Mouse (Mus musculus): ENCODE results near the gene Gm13420.

Gm13420 gene

GRCm38 (mm10) chr2:29747852-29748251 is 3.6 kb downstream of the Gm13420 start:
- TF ChIP-seq GATA4 (IDR thresholded peaks at IDR 0.05; ENCODE audit: insufficient replicate concordance, low read length) = no peak

DNA sequence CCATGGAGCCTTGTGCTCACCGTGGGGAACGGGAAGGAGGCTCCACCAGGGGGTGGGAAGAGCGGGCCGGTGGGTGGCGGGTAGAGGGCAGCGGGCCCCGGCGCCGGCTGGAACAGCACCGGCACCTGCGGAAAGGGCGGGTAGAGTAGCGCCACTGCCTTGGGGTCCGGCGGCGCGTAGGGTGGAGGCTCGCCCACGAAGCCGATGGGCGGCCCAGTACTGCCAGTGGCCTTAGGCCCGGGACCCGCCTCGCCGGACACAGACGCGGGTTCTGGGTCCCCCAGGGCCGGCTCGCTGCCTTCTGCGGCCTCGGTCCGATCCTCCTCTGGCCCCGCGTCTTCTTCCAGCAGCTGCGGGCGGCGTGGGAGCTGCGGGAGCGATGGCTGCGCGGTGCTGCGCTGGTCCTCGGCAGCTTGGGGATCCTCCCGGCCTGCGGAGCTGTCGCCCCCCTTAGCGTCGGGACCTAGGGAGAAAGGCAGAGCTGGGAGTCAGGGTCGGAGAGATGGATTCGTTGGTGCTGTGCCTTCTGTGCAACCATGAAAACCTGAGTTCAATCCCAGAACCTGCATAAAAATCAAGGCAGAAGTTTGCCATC is 4.2 kb downstream of the Gm13420 start:
- no peak for TF ChIP-seq GATA4 (IDR thresholded peaks at IDR 0.05; ENCODE audit: insufficient replicate concordance, low read length)

DNA sequence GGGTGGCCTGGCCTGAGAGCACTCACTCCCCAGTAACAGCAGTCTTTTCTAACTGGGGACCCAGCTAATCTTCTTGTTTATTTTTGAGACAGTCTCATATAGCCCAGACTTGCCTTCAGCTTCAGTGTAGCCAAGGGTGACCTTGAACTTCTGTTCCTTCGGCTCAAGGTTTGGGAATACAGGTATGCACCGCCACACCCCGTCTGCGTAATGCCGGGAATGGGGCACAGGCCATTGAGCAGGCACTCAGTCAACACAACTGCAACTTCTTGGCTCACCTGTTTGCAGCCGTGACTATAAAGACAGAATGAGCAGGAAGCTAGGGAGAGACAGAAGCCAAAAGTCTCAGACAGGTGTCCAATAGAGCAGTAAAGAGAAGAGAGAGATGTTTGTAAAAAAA is 7.2 kb downstream of the Gm13420 start:
- TF ChIP-seq GATA4 (IDR thresholded peaks at IDR 0.05; ENCODE audit: insufficient replicate concordance, low read length) = no peak

DNA sequence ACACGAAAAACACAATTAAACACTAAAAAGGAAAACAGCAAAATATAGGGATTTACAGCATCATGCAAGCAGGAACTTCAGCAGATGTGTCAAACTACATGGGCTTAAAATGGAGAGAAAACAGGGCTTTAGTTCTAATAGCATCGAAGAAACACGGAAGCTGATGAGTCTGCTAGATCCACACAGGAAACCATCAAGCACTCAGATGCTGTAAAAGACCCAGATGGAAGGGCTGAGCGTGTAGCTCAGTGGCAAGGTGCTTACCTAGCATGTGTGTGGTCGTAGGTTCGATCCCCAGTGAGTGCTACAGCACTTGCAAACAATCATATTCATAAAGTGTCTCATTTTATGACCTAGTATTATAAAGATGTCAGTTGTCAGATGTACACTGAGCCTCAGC is 10.3 kb downstream of the Gm13420 start:
- no peak for TF ChIP-seq GATA4 (IDR thresholded peaks at IDR 0.05; ENCODE audit: insufficient replicate concordance, low read length)

GRCm38 (mm10) chr2:29739368-29739767 is 12.1 kb downstream of the Gm13420 start:
- no peak for TF ChIP-seq GATA4 (IDR thresholded peaks at IDR 0.05; ENCODE audit: insufficient replicate concordance, low read length)

GRCm38 (mm10) chr2:29738799-29739198 is 12.7 kb downstream of the Gm13420 start:
- TF ChIP-seq GATA4 (IDR thresholded peaks at IDR 0.05; ENCODE audit: insufficient replicate concordance, low read length) = no peak

DNA sequence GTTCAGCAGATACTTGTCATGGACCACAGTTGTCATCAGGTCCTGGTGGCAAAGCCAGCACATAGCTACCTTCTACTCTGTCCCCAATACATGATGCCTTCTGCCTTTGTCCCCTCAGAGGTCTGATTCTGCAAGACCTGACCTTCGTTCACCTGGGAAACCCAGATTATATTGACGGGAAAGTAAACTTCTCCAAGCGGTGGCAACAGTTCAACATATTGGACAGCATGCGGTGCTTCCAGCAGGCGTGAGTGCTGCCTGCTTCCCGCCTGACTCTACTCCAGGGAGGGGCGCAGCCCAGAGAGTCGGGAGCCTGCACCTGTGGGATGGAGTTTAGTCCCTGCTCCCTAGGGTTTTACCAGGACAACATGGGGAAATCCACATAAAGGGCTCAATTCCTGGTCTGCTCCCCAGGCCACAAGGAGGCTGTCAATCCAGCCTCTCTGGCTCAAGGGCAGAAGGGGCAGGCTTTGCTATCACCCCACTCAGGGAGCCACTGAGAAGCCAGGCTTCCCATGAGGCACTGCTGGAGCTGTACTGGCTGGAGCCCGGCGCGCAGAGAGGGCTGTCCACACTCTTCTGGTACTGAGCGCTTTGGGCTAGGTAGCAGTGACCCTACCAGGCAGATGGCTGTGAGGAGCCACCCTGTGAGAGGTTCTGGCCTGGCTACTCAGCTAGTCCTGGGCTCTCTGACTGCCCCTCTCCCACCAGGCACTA is 14.1 kb downstream of the Gm13420 start:
- no peak; the same call in 1 of the 2 replicates for TF ChIP-seq GATA4 (IDR thresholded peaks at IDR 0.05; ENCODE audit: insufficient replicate concordance, low read length)

GRCm38 (mm10) chr2:29735708-29736107 is 15.8 kb downstream of the Gm13420 start:
- no peak for TF ChIP-seq GATA4 (IDR thresholded peaks at IDR 0.05; ENCODE audit: insufficient replicate concordance, low read length)

GRCm38 (mm10) chr2:29733348-29733747 is 18.1 kb downstream of the Gm13420 start:
- TF ChIP-seq GATA4 (IDR thresholded peaks at IDR 0.05; ENCODE audit: insufficient replicate concordance, low read length) = no peak

GRCm38 (mm10) chr2:29732559-29732958 is 18.9 kb downstream of the Gm13420 start:
- TF ChIP-seq GATA4 (IDR thresholded peaks at IDR 0.05; ENCODE audit: insufficient replicate concordance, low read length) = no peak

DNA sequence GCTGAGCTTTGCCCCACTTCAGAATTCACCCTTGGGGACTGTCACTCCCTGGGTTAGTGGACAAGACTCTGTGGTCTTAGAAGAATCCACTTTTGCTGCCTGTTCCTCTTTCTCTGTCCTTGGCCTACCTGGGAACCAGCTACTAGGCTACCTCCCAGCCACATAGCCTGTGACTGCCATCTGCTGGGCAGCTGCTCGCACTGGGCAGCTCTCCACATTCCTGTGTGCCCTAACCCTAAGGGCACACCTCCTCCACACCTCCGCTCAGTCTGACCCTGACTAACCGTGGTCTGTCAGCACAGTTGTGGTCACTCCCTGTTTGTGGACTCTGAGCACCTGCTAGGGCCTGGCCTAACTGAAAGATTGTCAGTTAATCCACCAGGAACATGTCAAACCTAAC is 19.9 kb downstream of the Gm13420 start:
- no peak for TF ChIP-seq GATA4 (IDR thresholded peaks at IDR 0.05; ENCODE audit: insufficient replicate concordance, low read length)

DNA sequence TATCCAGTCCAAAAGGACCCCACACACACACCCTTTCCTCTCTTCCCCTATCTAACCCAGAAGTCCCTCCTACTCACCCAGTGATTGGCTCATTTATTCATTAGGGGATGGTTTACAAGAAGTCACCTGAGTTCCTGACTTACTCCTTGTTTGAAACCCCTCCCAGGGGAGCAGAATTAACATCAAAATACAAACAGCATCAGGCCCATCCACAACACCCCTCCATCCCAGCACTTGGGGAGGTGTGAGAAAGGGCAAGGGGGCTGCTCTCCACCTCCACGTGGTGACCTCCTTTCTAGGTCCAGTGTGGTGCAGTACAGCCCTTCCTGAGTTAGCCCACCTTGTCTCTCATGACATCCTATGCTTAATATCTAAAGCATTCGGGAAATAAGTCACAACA is 22.0 kb downstream of the Gm13420 start:
- TF ChIP-seq GATA4 (IDR thresholded peaks at IDR 0.05; ENCODE audit: insufficient replicate concordance, low read length) = no peak

GRCm38 (mm10) chr2:29724664-29725365 is 26.7 kb downstream of the Gm13420 start:
- TF ChIP-seq GATA4 (IDR thresholded peaks at IDR 0.05; ENCODE audit: insufficient replicate concordance, low read length) = no peak

DNA sequence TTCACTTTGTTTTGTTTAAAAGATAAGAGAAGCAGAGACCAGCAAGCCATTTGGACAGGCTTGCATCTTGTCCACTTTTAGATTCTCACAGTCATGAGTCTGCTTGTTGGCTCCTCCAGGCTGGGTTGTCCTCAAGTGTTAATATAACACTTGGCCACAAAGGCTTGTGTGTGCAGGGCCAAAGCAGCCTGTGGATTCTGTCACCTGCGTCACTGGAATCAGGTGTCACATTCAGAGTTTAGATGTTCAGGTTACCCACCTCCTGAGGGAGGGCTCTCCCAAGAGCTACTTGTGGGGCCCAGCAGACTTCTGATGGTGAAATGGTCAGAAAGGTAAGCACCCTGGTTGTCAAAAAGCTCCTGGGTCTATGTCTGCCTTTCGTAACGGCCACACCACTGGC is 28.4 kb downstream of the Gm13420 start:
- no peak for TF ChIP-seq GATA4 (IDR thresholded peaks at IDR 0.05; ENCODE audit: insufficient replicate concordance, low read length)

GRCm38 (mm10) chr2:29718581-29718980 is 32.9 kb downstream of the Gm13420 start:
- no peak for TF ChIP-seq GATA4 (IDR thresholded peaks at IDR 0.05; ENCODE audit: insufficient replicate concordance, low read length)

DNA sequence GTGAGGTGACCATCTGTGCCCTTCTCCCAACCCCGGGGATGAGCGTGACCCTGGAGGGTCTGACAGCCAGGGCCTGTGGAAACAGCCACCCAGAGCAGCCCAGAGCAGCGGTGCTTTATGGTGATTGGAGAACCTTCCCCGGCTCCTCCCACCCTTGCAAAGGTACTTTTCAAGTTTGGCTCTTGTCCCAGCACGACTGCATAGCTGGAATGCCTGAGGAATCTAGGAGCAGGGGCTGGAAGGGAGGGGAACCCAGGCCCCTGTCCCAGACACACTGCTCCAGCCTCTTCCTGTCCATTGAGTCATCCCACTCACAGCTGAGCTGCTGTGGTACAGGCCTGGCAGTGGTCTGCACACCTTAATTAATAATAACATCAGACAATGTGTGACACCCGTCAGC is 34.8 kb downstream of the Gm13420 start:
- no peak for TF ChIP-seq GATA4 (IDR thresholded peaks at IDR 0.05; ENCODE audit: insufficient replicate concordance, low read length)
